Mouse (Mus musculus) midbrain, postnatal 0 days (tissue): ENCODE measurements around the gene Trim38. TPM values are rescaled to one million over a fixed set of nuclear protein-coding genes. Genes with fewer than 3 reads are reported as not detected.
A peak's percentile ranks its signal among the peaks of the same experiment; 100 is the strongest.

Experiments
- ATAC-seq: fragments of 200-750 bp; cut with Nextera tagmentation; 2 replicates; pipeline ENCODE4 v1.8.0; 2017; ENCODE audit warnings: moderate number of reproducible peaks, mild to moderate bottlenecking, moderate TSS enrichment, moderate library complexity; ENCODE audit not compliant: low FRiP score
- DNase-seq: peaks from one replicate; pipeline ENCODE4 v3.0.0-alpha.2; 2015; ENCODE audit warnings: low spot score
- H3K27ac ChIP-seq: fragments of 300-500 bp; sonication (generic); 2 replicates; pipeline ENCODE4 v1.5.1; 2014; ENCODE audit warnings: low read depth, mild to moderate bottlenecking, low read length, mixed read lengths
- H3K27me3 ChIP-seq: fragments of 300-500 bp; sonication (generic); 2 replicates; pipeline ENCODE4 v1.6.1; 2014; ENCODE audit warnings: low read length, control low read depth, mixed read lengths; ENCODE audit not compliant: insufficient read depth
- H3K36me3 ChIP-seq: fragments of 300-500 bp; sonication (generic); 2 replicates; pipeline ENCODE4 v1.6.1; 2014; ENCODE audit warnings: low read length, control low read depth, mixed read lengths; ENCODE audit not compliant: insufficient read depth
- H3K4me1 ChIP-seq: fragments of 300-500 bp; sonication (generic); 2 replicates; pipeline ENCODE4 v1.6.1; 2014; ENCODE audit warnings: mild to moderate bottlenecking, control low read depth, antibody characterized with exemption, low read length, mixed read lengths; ENCODE audit not compliant: insufficient read depth
- H3K4me2 ChIP-seq: fragments of 300-500 bp; sonication (generic); 2 replicates; pipeline ENCODE4 v1.6.1; 2014; ENCODE audit warnings: low read depth, mild to moderate bottlenecking, low read length, mixed read lengths; ENCODE audit not compliant: poor library complexity, severe bottlenecking
- H3K4me3 ChIP-seq: fragments of 300-500 bp; sonication (generic); 2 replicates; pipeline ENCODE4 v1.5.1; 2014; ENCODE audit warnings: low read depth, mild to moderate bottlenecking, low read length, moderate library complexity
- H3K9ac ChIP-seq: fragments of 300-500 bp; sonication (generic); replicated peaks from 2 replicates; pipeline ENCODE4 v1.6.1; 2014; ENCODE audit warnings: mild to moderate bottlenecking, low read length, moderate library complexity, mixed read lengths; ENCODE audit not compliant: poor library complexity, severe bottlenecking
- H3K9me3 ChIP-seq: fragments of 300-500 bp; sonication (generic); 2 replicates; pipeline ENCODE4 v1.6.1; 2016; ENCODE audit warnings: low read length, control low read depth
- CTCF ChIP-seq: IDR thresholded peaks from 2 replicates; pipeline ENCODE4 v1.5.1; 2016; ENCODE audit warnings: antibody characterized with exemption, mild to moderate bottlenecking
- WGBS: fragments of 180-500 bp; shearing (Covaris S2); extraction: QIAGEN DNeasy Blood & Tissue Kit; methylation state at CpG from one replicate; pipeline ENCODE4 v1.1.7; 2014; 5-methylcytosine and 5-hydroxymethylcytosine counted together
- polyA plus RNA-seq: library from polyadenylated mRNA; unstranded; fragments of >200 nt; fragmentation: Nextera tagmentation; extraction: Ambion mirVana; gene quantifications from 2 replicates; pipeline ENCODE4 v1.2.1, GENCODE M21; 2015
- total RNA-seq: library from RNA; depleted of rRNA; stranded (reverse); fragments of >200 nt; gene quantifications from 2 replicates; pipeline ENCODE4 v1.2.3, GENCODE M21; 2014

The Trim38 gene
- total and polyA plus RNA-seq, 2 experiments from 2014 or later, result 0.10 TPM; not detected in 1

DNA sequence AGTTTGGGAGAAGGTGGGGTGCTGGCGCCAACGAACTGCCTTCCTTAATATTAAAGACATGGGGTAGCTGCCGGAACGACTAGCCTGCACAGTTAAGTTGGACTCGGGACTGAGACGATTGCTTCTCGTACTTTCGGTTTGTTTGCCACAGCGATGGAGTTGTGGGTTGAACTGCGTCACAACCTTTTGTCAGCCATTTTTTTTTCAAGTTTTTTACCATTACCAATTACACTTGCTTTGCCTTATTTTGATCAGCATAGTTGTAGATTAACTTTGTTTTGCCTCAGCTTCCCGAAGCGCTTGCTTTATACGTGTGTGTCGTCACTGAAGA, 29.8 kb upstream of the Trim38 start:
- no peaks in the 10 kb centered on the region for H3K4me1 ChIP-seq
- H3K27ac ChIP-seq, result peak overlapping the region; percentile 44
- no peaks in the 10 kb centered on the region for H3K9me3 ChIP-seq
- DNase-seq, result no peak
- no peak; the same call in 1 of the 2 replicates for ATAC-seq
- no peaks in the 10 kb centered on the region for H3K36me3 ChIP-seq
- no peaks in the 10 kb centered on the region for H3K27me3 ChIP-seq
- H3K9ac ChIP-seq, result peak overlapping the region; percentile 55; the same call in 1 of the 2 replicates
- WGBS, result 1% methylated on average over 14 of the region's 14 CpGs
- peak overlapping the region; percentile 99 for H3K4me2 ChIP-seq
- peak overlapping the region; percentile 56 for H3K4me3 ChIP-seq
- no peak for TF ChIP-seq CTCF

DNA sequence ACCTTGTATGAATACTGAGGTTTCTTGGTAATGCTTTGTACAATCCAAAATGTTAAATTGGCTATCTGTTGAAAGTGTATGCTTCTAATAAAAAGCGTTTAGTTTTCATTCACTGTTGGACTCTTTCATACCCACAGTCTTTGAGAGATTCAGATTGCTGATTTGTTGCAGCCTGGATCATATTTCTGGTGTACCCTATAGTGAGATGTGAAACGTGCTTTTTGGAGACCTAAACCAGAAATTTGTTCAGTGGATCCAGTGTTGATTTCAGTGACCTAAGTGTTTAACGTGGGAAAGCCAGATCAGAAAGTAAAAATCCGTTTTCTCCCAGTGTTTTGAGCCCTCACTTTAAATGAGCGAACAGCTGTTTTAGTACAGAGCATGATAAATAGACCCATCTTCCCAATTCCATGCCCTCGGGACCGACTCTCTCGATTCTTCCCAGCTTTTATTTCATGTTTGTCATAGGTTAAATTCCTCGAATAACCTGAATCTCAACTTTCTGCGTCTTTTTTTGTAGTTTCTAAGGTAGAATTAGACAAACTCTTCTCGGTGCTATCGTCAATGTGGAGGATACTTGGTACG, 29.4 kb upstream of the Trim38 start:
- no peak for ATAC-seq
- TF ChIP-seq CTCF, result no peak

GRCm38 (mm10) chr13:23740910-23741309, 28.8 kb upstream of the Trim38 start:
- Histone ChIP-seq H3K36me3 (no peaks in the 10 kb centered on the region), H3K4me3 (no peak overlapping the region), H3K27ac (no peak overlapping the region), H3K27me3 (no peaks in the 10 kb centered on the region), H3K9ac (no peak overlapping the region), H3K4me2 (peak overlapping the region; percentile 99; the same call in 1 of the 2 replicates), H3K4me1 (0 out of 2 replicates have a peak, but pooled peaks cover 3% of the 10 kb centered on the region), H3K9me3 (no peaks in the 10 kb centered on the region)
- DNase-seq (no peak), ATAC-seq (no peak)
- TF ChIP-seq CTCF, result no peak
- WGBS, result 71% methylated on average over 5 of the region's 5 CpGs

More for the DNA sequence above, 29.4 kb upstream of the Trim38 start:
- H3K4me1 ChIP-seq, result no peaks in the 10 kb centered on the region
- peak overlapping the region; percentile 99 for H3K4me2 ChIP-seq
- H3K27ac ChIP-seq, result peak overlapping the region; percentile 44; the same call in 1 of the 2 replicates
- peak overlapping the region; percentile 56 for H3K4me3 ChIP-seq
- no peaks in the 10 kb centered on the region for H3K36me3 ChIP-seq
- H3K27me3 ChIP-seq, result no peaks in the 10 kb centered on the region
- no peak overlapping the region for H3K9ac ChIP-seq
- no peaks in the 10 kb centered on the region for H3K9me3 ChIP-seq
- 39% methylated on average over 13 of the region's 13 CpGs for WGBS
- no peak for DNase-seq

DNA sequence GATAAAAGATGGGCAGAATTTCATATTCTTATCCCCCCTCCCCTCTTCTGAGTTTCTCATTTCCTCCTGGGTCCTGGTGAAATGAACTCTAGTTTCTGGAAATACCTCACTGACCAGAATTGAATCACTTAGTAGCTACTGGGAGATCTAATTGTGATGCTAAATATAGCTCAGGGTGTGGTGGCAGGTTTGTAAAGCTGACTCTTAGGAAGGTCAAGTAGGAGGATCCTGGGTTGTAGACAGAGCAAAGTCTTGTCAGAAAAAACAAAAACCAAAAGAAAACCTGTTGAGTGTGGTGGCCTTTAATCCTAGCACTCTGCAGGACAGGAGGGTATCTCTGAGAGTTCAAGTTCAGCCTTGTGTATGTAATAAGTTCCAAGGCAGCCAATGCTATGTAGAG, 27.7 kb upstream of the Trim38 start:
- DNase-seq (no peak), ATAC-seq (no peak)
- no peaks in the 10 kb centered on the region for H3K36me3 ChIP-seq
- no peaks in the 10 kb centered on the region for H3K27me3 ChIP-seq
- no peak overlapping the region for H3K9ac ChIP-seq
- no peaks in the 10 kb centered on the region for H3K9me3 ChIP-seq
- H3K27ac ChIP-seq, result no peak overlapping the region
- 0 out of 2 replicates have a peak, but pooled peaks cover 3% of the 10 kb centered on the region for H3K4me1 ChIP-seq
- no peak for TF ChIP-seq CTCF
- no peak overlapping the region for H3K4me3 ChIP-seq
- H3K4me2 ChIP-seq, result no peak overlapping the region

- Histone ChIP-seq H3K4me2 (no peak overlapping the region), H3K4me1 (0 out of 2 replicates have a peak, but pooled peaks cover 3% of the 10 kb centered on the region), H3K9ac (no peak overlapping the region), H3K9me3 (no peaks in the 10 kb centered on the region), H3K36me3 (no peaks in the 10 kb centered on the region), H3K4me3 (no peak overlapping the region), H3K27ac (no peak overlapping the region), H3K27me3 (no peaks in the 10 kb centered on the region)
- ATAC-seq (no peak), DNase-seq (no peak)
- no peak for TF ChIP-seq CTCF
- 88% methylated on average over 5 of the region's 5 CpGs for WGBS
These were observed 26.5 kb upstream of the Trim38 start for GRCm38 (mm10) chr13:23743215-23743614.

DNA sequence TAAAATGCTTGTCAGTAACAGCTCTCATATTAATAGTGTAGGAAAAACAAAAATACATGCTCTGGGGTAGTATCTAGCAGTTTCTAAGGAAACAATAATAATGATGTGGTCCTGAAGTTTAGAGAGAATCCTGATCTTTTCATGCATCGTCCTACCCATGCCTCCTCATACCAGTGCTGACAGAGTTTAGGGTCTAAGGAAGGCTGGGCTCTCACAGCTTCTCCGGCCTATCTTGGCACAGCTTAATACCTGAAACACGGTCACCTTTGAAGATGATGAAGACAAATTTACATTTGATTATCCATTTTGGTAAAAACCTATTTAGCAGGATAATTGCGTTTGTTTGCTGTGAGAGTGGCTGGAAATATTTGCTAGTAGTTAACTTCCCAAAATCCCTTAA, 25.8 kb upstream of the Trim38 start:
- H3K4me3 ChIP-seq, result no peak overlapping the region
- H3K4me1 ChIP-seq, result 0 out of 2 replicates have a peak, but pooled peaks cover 3% of the 10 kb centered on the region
- no peak overlapping the region for H3K4me2 ChIP-seq
- no peaks in the 10 kb centered on the region for H3K9me3 ChIP-seq
- no peaks in the 10 kb centered on the region for H3K36me3 ChIP-seq
- H3K9ac ChIP-seq, result no peak overlapping the region
- WGBS, result 37% methylated on average over 4 of the region's 4 CpGs
- TF ChIP-seq CTCF, result no peak
- ATAC-seq (no peak), DNase-seq (no peak)
- H3K27me3 ChIP-seq, result no peaks in the 10 kb centered on the region
- H3K27ac ChIP-seq, result no peak overlapping the region
